Mouse (Mus musculus) MEL (cell line): Measurements from ENCODE around the gene Tuba3b. TPM values are rescaled to one million over a fixed set of nuclear protein-coding genes. Genes with fewer than 3 reads are reported as not detected.

Experiments
- DNase-seq: peaks from one replicate; pipeline ENCODE4 v3.0.0; 2011; ENCODE audit warnings: low read depth, low spot score
- H3K27ac ChIP-seq: 2 replicates; pipeline ENCODE4 v1.5.1; 2012; ENCODE audit warnings: low read depth, mild to moderate bottlenecking, control low read depth, low read length, moderate library complexity; ENCODE audit not compliant: control insufficient read depth
- H3K27me3 ChIP-seq, 2 experiments: fragments of 150-350 bp in 1 of 2; sonication (generic) in 1 of 2; 2 replicates each; pipeline ENCODE4 v1.6.1; 2012; ENCODE audit warnings: low read length in 2 of 2, mild to moderate bottlenecking in 2 of 2, improper control_type of control experiment in 1 of 2, moderate library complexity in 1 of 2; ENCODE audit not compliant: insufficient read depth in 2 of 2, control insufficient read depth in 1 of 2
- H3K36me3 ChIP-seq, 2 experiments: 2 replicates each; pipeline ENCODE4 v1.6.1; 2012 to 2014; ENCODE audit warnings: low read length in 2 of 2, improper control_type of control experiment in 1 of 2, inconsistent platforms in 1 of 2, mild to moderate bottlenecking in 1 of 2; ENCODE audit not compliant: insufficient read depth in 2 of 2, control insufficient read depth in 1 of 2
- H3K4me1 ChIP-seq, 2 experiments: fragments of 150-350 bp in 1 of 2; sonication (generic) in 1 of 2; 2 replicates each; pipeline ENCODE4 v1.6.1; 2012; ENCODE audit warnings: low read length in 2 of 2, improper control_type of control experiment in 1 of 2, mild to moderate bottlenecking in 1 of 2; ENCODE audit not compliant: insufficient read depth in 2 of 2, control insufficient read depth in 1 of 2
- H3K4me3 ChIP-seq, 2 experiments: fragments of 150-350 bp in 1 of 2; sonication (generic) in 1 of 2; 2 replicates each; pipeline ENCODE4 v1.5.1; 2012; ENCODE audit warnings: low read depth in 2 of 2, low read length in 2 of 2, mild to moderate bottlenecking in 2 of 2, moderate library complexity in 2 of 2, control low read depth in 1 of 2, improper control_type of control experiment in 1 of 2; ENCODE audit not compliant: control insufficient read depth in 1 of 2, insufficient read depth in 1 of 2
- H3K79me2 ChIP-seq: 2 replicates; pipeline ENCODE4 v1.6.1; 2012; ENCODE audit warnings: mild to moderate bottlenecking, low read length, moderate library complexity; ENCODE audit not compliant: control insufficient read depth, poor library complexity, insufficient read depth
- H3K9ac ChIP-seq: 2 replicates; pipeline ENCODE4 v1.6.1; 2012; ENCODE audit warnings: low read depth, mild to moderate bottlenecking, control low read depth, low read length, moderate library complexity; ENCODE audit not compliant: control insufficient read depth, poor library complexity, severe bottlenecking
- H3K9me3 ChIP-seq: fragments of 150-350 bp; sonication (generic); replicated peaks from 2 replicates; pipeline ENCODE4 v1.6.1; 2012; ENCODE audit warnings: mild to moderate bottlenecking, low read length, improper control_type of control experiment, moderate library complexity; ENCODE audit not compliant: insufficient read depth
- CHD2 ChIP-seq: IDR thresholded peaks from 2 replicates; pipeline ENCODE4 v1.6.1; 2011; ENCODE audit warnings: low read length, improper control_type of control experiment
- E2F4 ChIP-seq: IDR thresholded peaks from 2 replicates; pipeline ENCODE4 v1.6.1; 2011; ENCODE audit warnings: low read depth, low read length, improper control_type of control experiment, borderline replicate concordance
- EP300 ChIP-seq, 2 experiments: IDR thresholded peaks; 2 replicates each; pipeline ENCODE4 v1.6.1; 2011; ENCODE audit warnings: improper control_type of control experiment in 2 of 2, low read length in 2 of 2, low read depth in 1 of 2, mild to moderate bottlenecking in 1 of 2
- HCFC1 ChIP-seq: IDR thresholded peaks from 2 replicates; pipeline ENCODE4 v1.6.1; 2012; ENCODE audit warnings: low read depth, mild to moderate bottlenecking, inconsistent platforms, low read length, improper control_type of control experiment, moderate library complexity
- MYB ChIP-seq: IDR thresholded peaks from 2 replicates; pipeline ENCODE4 v1.6.1; 2011; ENCODE audit warnings: mild to moderate bottlenecking, low read depth, low read length, improper control_type of control experiment
- MYC ChIP-seq: IDR thresholded peaks from 2 replicates; pipeline ENCODE4 v1.6.1; 2011; ENCODE audit warnings: low read depth, mild to moderate bottlenecking, low read length, improper control_type of control experiment, moderate library complexity
- NELFE ChIP-seq: IDR thresholded peaks from 2 replicates; pipeline ENCODE4 v1.6.1; 2011; ENCODE audit warnings: low read depth, low read length, improper control_type of control experiment
- POLR2A ChIP-seq, 2 experiments: IDR thresholded peaks; 2 replicates each; pipeline ENCODE4 v1.6.1; 2011 to 2012; ENCODE audit warnings: low read length in 2 of 2, mild to moderate bottlenecking in 2 of 2, control low read depth in 1 of 2, improper control_type of control experiment in 1 of 2, low read depth in 1 of 2, moderate library complexity in 1 of 2; ENCODE audit not compliant: control insufficient read depth in 1 of 2, insufficient read depth in 1 of 2, poor library complexity in 1 of 2
- SIN3A ChIP-seq: IDR thresholded peaks from 2 replicates; pipeline ENCODE4 v1.6.1; 2012; ENCODE audit warnings: low read length, improper control_type of control experiment, inconsistent platforms
- TAL1 ChIP-seq: IDR thresholded peaks from 2 replicates; pipeline ENCODE4 v1.6.1; 2012; ENCODE audit warnings: mild to moderate bottlenecking, inconsistent platforms, low read length, moderate library complexity, mixed read lengths
- TCF12 ChIP-seq: IDR thresholded peaks from 2 replicates; pipeline ENCODE4 v1.6.1; 2014; ENCODE audit warnings: low read depth, mild to moderate bottlenecking, inconsistent platforms, low read length, improper control_type of control experiment, moderate library complexity
- UBTF ChIP-seq: IDR thresholded peaks from 2 replicates; pipeline ENCODE4 v1.6.1; 2012; ENCODE audit warnings: low read depth, mild to moderate bottlenecking, inconsistent platforms, low read length, improper control_type of control experiment, moderate library complexity, borderline replicate concordance; ENCODE audit not compliant: insufficient read depth
- ZKSCAN1 ChIP-seq: IDR thresholded peaks from 2 replicates; pipeline ENCODE4 v1.6.1; 2012; ENCODE audit warnings: low read depth, mild to moderate bottlenecking, inconsistent platforms, low read length, improper control_type of control experiment, moderate library complexity
- ZMIZ1 ChIP-seq: IDR thresholded peaks from 2 replicates; pipeline ENCODE4 v1.6.1; 2012; ENCODE audit warnings: low read depth, mild to moderate bottlenecking, inconsistent platforms, low read length, improper control_type of control experiment, moderate library complexity
- ZNF384 ChIP-seq: IDR thresholded peaks from 2 replicates; pipeline ENCODE4 v1.6.1; 2012; ENCODE audit warnings: low read depth, mild to moderate bottlenecking, inconsistent platforms, low read length, improper control_type of control experiment
- polyA plus RNA-seq, 2 experiments: library from polyadenylated mRNA; stranded (reverse) in 1 of 2; unstranded in 1 of 2; fragments of >175 nt in 1 of 2; fragments of >200 nt in 1 of 2; gene quantifications; 2 replicates each; pipeline versions ENCODE4 v1.2.1 to v1.2.4; 2012; ENCODE audit warnings: low replicate concordance in 2 of 2, low read depth in 1 of 2; ENCODE audit not compliant: insufficient read length in 2 of 2, insufficient read depth in 1 of 2, missing spikeins in 1 of 2
- total RNA-seq: library from RNA; depleted of rRNA; stranded (reverse); fragments of 300-350 nt; gene quantifications from 2 replicates; pipeline ENCODE4 v1.2.3, GENCODE M21; 2012

The Tuba3b gene
- total and polyA plus RNA-seq, 3 experiments, result 0.06 to 0.23 TPM; not detected in 1

DNA sequence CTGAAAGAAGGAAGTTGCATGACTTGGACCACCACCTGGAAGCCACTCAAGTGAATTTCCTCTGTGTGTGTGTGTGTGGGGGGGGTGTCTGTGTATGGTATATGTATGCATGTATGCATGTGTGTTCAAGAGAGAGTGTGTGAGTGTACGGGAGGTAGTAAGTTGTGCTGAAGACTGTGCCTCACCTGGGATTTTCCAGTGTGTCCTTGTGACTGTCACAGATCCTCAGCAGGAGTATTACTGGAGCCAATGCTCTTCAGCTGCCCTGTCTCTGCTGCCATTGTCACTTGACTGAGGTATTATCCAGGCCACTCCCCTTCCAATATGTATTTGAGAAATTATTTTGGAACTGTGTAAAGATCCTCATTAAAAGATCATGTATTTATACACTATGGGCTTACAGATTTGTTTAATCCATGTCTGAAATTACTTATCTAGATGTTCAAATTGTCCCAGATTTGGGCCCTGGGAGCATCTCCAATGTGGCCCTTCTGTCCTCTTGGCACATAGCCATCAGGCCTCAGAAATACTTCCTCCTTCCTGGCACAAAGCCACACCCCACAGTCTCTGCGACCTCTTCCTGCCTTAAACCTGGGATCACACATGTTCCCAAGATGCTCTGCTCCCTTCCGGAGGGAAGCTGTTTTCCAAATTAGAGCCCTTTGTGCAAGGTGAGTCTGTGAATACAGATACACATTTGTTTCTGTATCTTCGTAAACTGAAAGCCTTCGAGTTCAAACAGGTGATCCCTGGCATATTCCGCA, 42.1 kb upstream of the Tuba3b start:
- Histone ChIP-seq H3K4me3 (no peak overlapping the region), H3K9ac (no peak overlapping the region), H3K27ac (no peak overlapping the region), H3K27me3 (no peaks in the 10 kb centered on the region), H3K79me2 (no peaks in the 10 kb centered on the region), H3K4me1 (no peaks in the 10 kb centered on the region), H3K36me3 (no peaks in the 10 kb centered on the region), H3K9me3 (no peaks in the 10 kb centered on the region)
- DNase-seq, result no peak
- TF ChIP-seq ZKSCAN1, result no peak

DNA sequence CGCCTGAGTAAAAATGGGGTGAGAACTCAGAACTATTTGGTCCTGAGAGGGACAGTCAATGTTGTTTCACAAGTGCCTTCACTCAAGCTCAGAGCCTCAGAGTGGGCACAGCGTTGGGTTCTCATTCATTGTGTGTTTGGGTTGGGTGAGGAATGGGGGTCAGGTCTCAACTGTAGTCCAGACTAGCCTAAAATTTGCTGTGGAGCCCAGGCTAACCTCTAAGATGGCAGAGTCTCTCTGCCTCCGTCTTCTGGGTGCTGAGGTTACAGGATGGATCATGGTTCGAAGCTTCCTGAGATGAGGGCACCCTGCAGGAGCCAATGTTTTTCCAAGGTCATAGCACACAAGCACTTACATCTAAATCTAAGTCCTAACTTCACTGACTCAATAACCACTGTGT, 38.8 kb upstream of the Tuba3b start:
- no peaks in the 10 kb centered on the region for H3K27me3 ChIP-seq
- TF ChIP-seq POLR2A (IDR thresholded peaks at IDR 0.05; ENCODE audit: control insufficient read depth in 1 of 2, insufficient read depth in 1 of 2, low read depth in 1 of 2, low read length in 2 of 2, poor library complexity in 1 of 2), result no peak
- no peak for TF ChIP-seq UBTF
- no peak for TF ChIP-seq TCF12
- TF ChIP-seq CHD2, result no peak
- TF ChIP-seq ZMIZ1, result no peak
- TF ChIP-seq MYB, result no peak
- no peak for TF ChIP-seq NELFE
- no peak for TF ChIP-seq MYC
- no peak for TF ChIP-seq SIN3A
- no peak for TF ChIP-seq TAL1
- no peak for TF ChIP-seq HCFC1
- TF ChIP-seq ZNF384, result no peak
- no peak for TF ChIP-seq E2F4
- TF ChIP-seq EP300 (IDR thresholded peaks at IDR 0.05; ENCODE audit: low read depth in 1 of 2, low read length in 2 of 2), result no peak
- H3K9me3 ChIP-seq, result no peaks in the 10 kb centered on the region
- no peaks in the 10 kb centered on the region for H3K79me2 ChIP-seq
- H3K4me3 ChIP-seq, result no peak overlapping the region
- H3K4me1 ChIP-seq, result no peaks in the 10 kb centered on the region
- H3K27ac ChIP-seq, result no peak overlapping the region
- DNase-seq, result no peak
- H3K9ac ChIP-seq, result no peak overlapping the region
- H3K36me3 ChIP-seq, result no peaks in the 10 kb centered on the region
